Mouse (Mus musculus) ovary, adult 10 weeks (tissue): ENCODE data around the gene Psmb3. TPM values are rescaled to one million over a fixed set of nuclear protein-coding genes. Genes with fewer than 3 reads are reported as not detected.

Experiments
- polyA plus RNA-seq: library from polyadenylated mRNA; stranded (reverse); fragments of 350-450 nt; fragmentation: Illumina TruSeq; extraction: RNeasy Lipid Tissue Mini Kit (QIAGEN cat#74804); gene quantifications from one replicate; pipeline ENCODE4 v1.2.3, GENCODE M21; 2014

Gene Psmb3
- polyA plus RNA-seq, result 7.7 TPM

GRCm38 (mm10) chr11:97703039-97703826 lies at the start of gene Psmb3:
Gene Psmb3, plus strand, starts transcription at chr11:97703399.

GRCm38 (mm10) chr11:97662893-97663527 lies 40.2 kb upstream of the Psmb3 start, which contains the start of gene Mllt6:
Gene Mllt6, plus strand, starts transcription at chr11:97663414.

GRCm38 (mm10) chr11:97685613-97686321 lies 17.4 kb upstream of the Psmb3 start, which contains the start of gene Cisd3:
Gene Cisd3, plus strand, starts transcription at chr11:97685826.

GRCm38 (mm10) chr11:97700003-97700745 lies 3.0 kb upstream of the Psmb3 start, which contains the start of gene Pcgf2:
Gene Pcgf2, minus strand, starts transcription at chr11:97700497.

GRCm38 (mm10) chr11:97744063-97744717 lies 41.0 kb downstream of the Psmb3 start, which contains the start of gene Pip4k2b:
Gene Pip4k2b, minus strand, starts transcription at chr11:97744704.

Other genes with a start within 250 kb of the Psmb3 start
- gene 4933428G20Rik, start 203.1 kb upstream of the Psmb3 start, polyA plus RNA-seq, result not detected
- gene Srcin1, start 127.2 kb upstream of the Psmb3 start, polyA plus RNA-seq, result 1.8 TPM
- gene Epop, start 73.7 kb upstream of the Psmb3 start, polyA plus RNA-seq, result not detected
- gene Mllt6, start 40.0 kb upstream of the Psmb3 start, polyA plus RNA-seq, result 6.6 TPM
- gene Cisd3, start 17.6 kb upstream of the Psmb3 start, polyA plus RNA-seq, result 3.4 TPM
- gene Pcgf2, start 2.9 kb upstream of the Psmb3 start, polyA plus RNA-seq, result 5.4 TPM
- 16.4 TPM for gene Pip4k2b, start 41.3 kb downstream of the Psmb3 start, polyA plus RNA-seq
- 17.0 TPM for gene Cwc25, start 63.2 kb downstream of the Psmb3 start, polyA plus RNA-seq
- gene 1700001P01Rik, start 72.5 kb downstream of the Psmb3 start, polyA plus RNA-seq, result not detected
- 3,292 TPM for gene Rpl23, start 79.0 kb downstream of the Psmb3 start, polyA plus RNA-seq
- 27.7 TPM for gene Lasp1, start 95.6 kb downstream of the Psmb3 start, polyA plus RNA-seq
- gene B230217C12Rik, start 137.4 kb downstream of the Psmb3 start, polyA plus RNA-seq, result 12.8 TPM
- 3.1 TPM for gene Fbxo47, start 180.8 kb downstream of the Psmb3 start, polyA plus RNA-seq